Mouse (Mus musculus): Measurements from ENCODE around the gene Pycr2.
"Not testable (repeated sequence)": the region's sequence is repeated elsewhere in the genome, so short reads cannot be mapped to it uniquely, and the experiment has no call there.

Pycr2 gene

GRCm38 (mm10) chr1:180904039-180904814, at the start of gene Pycr2:
Gene Pycr2, plus strand, starts transcription at chr1:180904293.
- peak; percentile 90 for DNase-seq (ENCODE audit: low read depth, low spot score)

- no peak for DNase-seq (ENCODE audit: low read depth, low spot score)
Observed at GRCm38 (mm10) chr1:180858763-180859162, 45.3 kb upstream of the Pycr2 start.

- no peak for DNase-seq (ENCODE audit: low read depth, low spot score)
Observed at GRCm38 (mm10) chr1:180860030-180860429, 44.1 kb upstream of the Pycr2 start.

- DNase-seq (ENCODE audit: low read depth, low spot score), result peak; percentile 39
Observed at GRCm38 (mm10) chr1:180863606-180864005, 40.5 kb upstream of the Pycr2 start.

- DNase-seq (ENCODE audit: low read depth, low spot score), result no peak
Observed at GRCm38 (mm10) chr1:180866001-180866400, 38.1 kb upstream of the Pycr2 start.

GRCm38 (mm10) chr1:180870122-180870650, 33.9 kb upstream of the Pycr2 start:
- no peak for DNase-seq (ENCODE audit: low read depth, low spot score)

- DNase-seq (ENCODE audit: low read depth, low spot score), result no peak
Observed at GRCm38 (mm10) chr1:180873861-180874484, 30.1 kb upstream of the Pycr2 start.

GRCm38 (mm10) chr1:180874615-180875014, 29.5 kb upstream of the Pycr2 start:
- DNase-seq (ENCODE audit: low read depth, low spot score), result no peak

GRCm38 (mm10) chr1:180875126-180875525, 29.0 kb upstream of the Pycr2 start:
- DNase-seq (ENCODE audit: low read depth, low spot score), result no peak

GRCm38 (mm10) chr1:180877466-180877865, 26.6 kb upstream of the Pycr2 start:
- no peak for DNase-seq (ENCODE audit: low read depth, low spot score)

GRCm38 (mm10) chr1:180881768-180882167, 22.3 kb upstream of the Pycr2 start:
- DNase-seq (ENCODE audit: low read depth, low spot score), result no peak

- DNase-seq (ENCODE audit: low read depth, low spot score), result no peak
Observed at GRCm38 (mm10) chr1:180883731-180884130, 20.4 kb upstream of the Pycr2 start.

GRCm38 (mm10) chr1:180884484-180884883, 19.6 kb upstream of the Pycr2 start:
- DNase-seq (ENCODE audit: low read depth, low spot score), result no peak

GRCm38 (mm10) chr1:180888556-180889042, 15.5 kb upstream of the Pycr2 start:
- no peak for DNase-seq (ENCODE audit: low read depth, low spot score)

- no peak for DNase-seq (ENCODE audit: low read depth, low spot score)
Observed at GRCm38 (mm10) chr1:180889172-180889571, 14.9 kb upstream of the Pycr2 start.

GRCm38 (mm10) chr1:180889841-180890240, 14.3 kb upstream of the Pycr2 start:
- no peak for DNase-seq (ENCODE audit: low read depth, low spot score)

- DNase-seq (ENCODE audit: low read depth, low spot score), result no peak
Observed at GRCm38 (mm10) chr1:180892808-180893207, 11.3 kb upstream of the Pycr2 start, which contains the start of gene Lefty2. Gene Lefty2, plus strand, starts transcription at chr1:180893108.

GRCm38 (mm10) chr1:180894088-180894987, 9.8 kb upstream of the Pycr2 start:
- not testable (repeated sequence) for DNase-seq (ENCODE audit: low read depth, low spot score)

GRCm38 (mm10) chr1:180901107-180901506, 3.0 kb upstream of the Pycr2 start:
- DNase-seq (ENCODE audit: low read depth, low spot score), result peak; percentile 38

GRCm38 (mm10) chr1:180902915-180903314, 1.2 kb upstream of the Pycr2 start:
- DNase-seq (ENCODE audit: low read depth, low spot score), result no peak

- DNase-seq (ENCODE audit: low read depth, low spot score), result no peak
Observed at GRCm38 (mm10) chr1:180903666-180904038, 441 bp upstream of the Pycr2 start.

- no peak for DNase-seq (ENCODE audit: low read depth, low spot score)
Observed at GRCm38 (mm10) chr1:180904815-180905080, 655 bp downstream of the Pycr2 start.
